Mouse (Mus musculus): Measurements from ENCODE around the gene Sgsm3.

- no peak for TF ChIP-seq POLR2A (IDR thresholded peaks at IDR 0.05; ENCODE audit: low read depth, low read length)
- no peak for TF ChIP-seq CTCF (conservative IDR thresholded peaks at IDR 0.05; ENCODE audit: insufficient read depth, insufficient read length, low read depth, low read length)
Measured at GRCm38 (mm10) chr15:80954861-80955260, 22.7 kb upstream of the Sgsm3 start.

All from kidney, adult 2 months (tissue).